Mouse (Mus musculus) testis, adult 2 months (tissue): ENCODE results near the gene Fxyd4.

Experiments used
- CTCF ChIP-seq: fragments of 200-500 bp; IDR thresholded peaks from 2 replicates; pipeline ENCODE4 v1.5.1; 2012; ENCODE audit warnings: low read depth, mild to moderate bottlenecking, inconsistent platforms, low read length, moderate library complexity; ENCODE audit not compliant: control insufficient read depth, insufficient read depth, insufficient replicate concordance
- POLR2A ChIP-seq: fragments of 200-500 bp; IDR thresholded peaks from 2 replicates; pipeline ENCODE4 v1.6.1; 2012; ENCODE audit warnings: low read depth, mild to moderate bottlenecking, inconsistent platforms, low read length, moderate library complexity; ENCODE audit not compliant: control insufficient read depth

- TF ChIP-seq POLR2A (no peak), CTCF (no peak)
These were observed 31.4 kb downstream of the Fxyd4 start for GRCm38 (mm10) chr6:117906015-117906531.
